Mouse (Mus musculus) adrenal gland, postnatal 14 days (tissue): ENCODE measurements at regions not wholly inside any gene's neighbourhood (a gene's known extent, or its start where the extent isn't known, plus 50 kb on each side); places are given as distances from the start of the nearest gene placed in this dataset.

Source experiments
- DNase-seq: peaks from one replicate; pipeline ENCODE4 v3.0.0; 2021; ENCODE audit warnings: mixed read lengths

- DNase-seq: no peak
Measured at GRCm38 (mm10) chr15:67373599-67373998, 872.9 kb upstream of the Lrrc6 start.

GRCm38 (mm10) chr15:67373030-67373429 is 872.3 kb upstream of the Lrrc6 start:
- no peak for DNase-seq

- peak; percentile 32 for DNase-seq
Measured at GRCm38 (mm10) chr15:67364099-67364756, 863.5 kb upstream of the Lrrc6 start.

- DNase-seq: no peak
Measured at GRCm38 (mm10) chr15:67361012-67361571, 860.4 kb upstream of the Lrrc6 start.

GRCm38 (mm10) chr15:67357867-67358266 is 857.2 kb upstream of the Lrrc6 start:
- DNase-seq: no peak

- DNase-seq: no peak
Measured at GRCm38 (mm10) chr15:67355334-67355733, 854.6 kb upstream of the Lrrc6 start.

- no peak for DNase-seq
Measured at GRCm38 (mm10) chr15:67354598-67355159, 854.0 kb upstream of the Lrrc6 start.

- DNase-seq: no peak
Measured at GRCm38 (mm10) chr15:67349501-67349900, 848.8 kb upstream of the Lrrc6 start.

GRCm38 (mm10) chr15:67345179-67346148 is 844.8 kb upstream of the Lrrc6 start:
- no peak for DNase-seq

- DNase-seq: no peak
Measured at GRCm38 (mm10) chr15:67342050-67342449, 841.3 kb upstream of the Lrrc6 start.

GRCm38 (mm10) chr15:67337040-67337395 is 836.3 kb upstream of the Lrrc6 start:
- no peak for DNase-seq

GRCm38 (mm10) chr15:67336294-67337039 is 835.8 kb upstream of the Lrrc6 start:
- DNase-seq: no peak

- DNase-seq: no peak
Measured at GRCm38 (mm10) chr15:67332521-67332920, 831.8 kb upstream of the Lrrc6 start.

GRCm38 (mm10) chr15:67320292-67320691 is 819.6 kb upstream of the Lrrc6 start:
- no peak for DNase-seq

GRCm38 (mm10) chr15:67315202-67315601 is 814.5 kb upstream of the Lrrc6 start:
- DNase-seq: no peak

- DNase-seq: no peak
Measured at GRCm38 (mm10) chr15:67313648-67314047, 812.9 kb upstream of the Lrrc6 start.

- no peak for DNase-seq
Measured at GRCm38 (mm10) chr15:67305681-67306080, 805.0 kb upstream of the Lrrc6 start.

- no peak for DNase-seq
Measured at GRCm38 (mm10) chr15:67303804-67304203, 803.1 kb upstream of the Lrrc6 start.

- no peak for DNase-seq
Measured at GRCm38 (mm10) chr15:67301871-67302363, 801.2 kb upstream of the Lrrc6 start.

- no peak for DNase-seq
Measured at GRCm38 (mm10) chr15:67301024-67301423, 800.3 kb upstream of the Lrrc6 start.

- peak; percentile 11 for DNase-seq
Measured at GRCm38 (mm10) chr15:67294797-67295196, 794.1 kb upstream of the Lrrc6 start.

GRCm38 (mm10) chr15:67289749-67290148 is 789.0 kb upstream of the Lrrc6 start:
- DNase-seq: no peak
